Mouse (Mus musculus): ENCODE results near the gene Ddb1. TPM values are rescaled to one million over a fixed set of nuclear protein-coding genes. Genes with fewer than 3 reads are reported as not detected.

Gene Ddb1
- total and polyA plus RNA-seq, 2 experiments: 63.5 to 128 TPM

- H3K4me3 ChIP-seq (ENCODE audit: insufficient read depth, low read depth, low read length): peak overlapping the region; percentile 89
- peaks cover 33% of the 10 kb centered on the region for H3K36me3 ChIP-seq (ENCODE audit: control insufficient read depth, insufficient read depth, low read length)
- no peak for DNase-seq (ENCODE audit: extremely low read depth, low read depth, low spot score)
- TF ChIP-seq CTCF (IDR thresholded peaks at IDR 0.05; ENCODE audit: low read depth, low read length) (no peak), POLR2A (IDR thresholded peaks at IDR 0.05; ENCODE audit: extremely low read depth, insufficient read depth, low read length) (no peak)
- 15% methylated on average over 3 of the region's 3 CpGs for WGBS
- H3K9ac ChIP-seq (ENCODE audit: low read depth, low read length): peak overlapping the region; percentile 87
- peak overlapping the region; percentile 85 for H3K27ac ChIP-seq (replicated peaks; ENCODE audit: insufficient read depth, low read depth, low read length)
- H3K27me3 ChIP-seq (ENCODE audit: control insufficient read depth, insufficient read depth, low read length): no peaks in the 10 kb centered on the region
- H3K79me2 ChIP-seq (ENCODE audit: control insufficient read depth, insufficient read depth, low read length): peaks cover 28% of the 10 kb centered on the region; the same call in 1 of the 2 replicates
- peaks cover 19% of the 10 kb centered on the region for H3K4me1 ChIP-seq (ENCODE audit: control insufficient read depth, insufficient read depth, low read length)
Measured at GRCm38 (mm10) chr19:10604534-10604933, 593 bp upstream of the Ddb1 start.

GRCm38 (mm10) chr19:10605901-10606622 is 935 bp downstream of the Ddb1 start:
- no peaks in the 10 kb centered on the region for H3K27me3 ChIP-seq (ENCODE audit: control insufficient read depth, insufficient read depth, low read length)
- H3K79me2 ChIP-seq (ENCODE audit: control insufficient read depth, insufficient read depth, low read length): peaks cover 29% of the 10 kb centered on the region; the same call in 1 of the 2 replicates
- H3K9ac ChIP-seq (ENCODE audit: low read depth, low read length): peak overlapping the region; percentile 94
- H3K4me3 ChIP-seq (ENCODE audit: insufficient read depth, low read depth, low read length): peak overlapping the region; percentile 89
- TF ChIP-seq CTCF (IDR thresholded peaks at IDR 0.05; ENCODE audit: low read depth, low read length) (no peak), POLR2A (IDR thresholded peaks at IDR 0.05; ENCODE audit: extremely low read depth, insufficient read depth, low read length) (no peak)
- peak; percentile 46 for DNase-seq (ENCODE audit: extremely low read depth, low read depth, low spot score)
- peaks cover 37% of the 10 kb centered on the region for H3K36me3 ChIP-seq (ENCODE audit: control insufficient read depth, insufficient read depth, low read length)
- peaks cover 11% of the 10 kb centered on the region for H3K4me1 ChIP-seq (ENCODE audit: control insufficient read depth, insufficient read depth, low read length)
- peak overlapping the region; percentile 88 for H3K27ac ChIP-seq (replicated peaks; ENCODE audit: insufficient read depth, low read depth, low read length)
- 4% methylated on average over 20 of the region's 20 CpGs for WGBS

- peaks cover 20% of the 10 kb centered on the region; the same call in 1 of the 2 replicates for H3K79me2 ChIP-seq (ENCODE audit: control insufficient read depth, insufficient read depth, low read length)
- H3K9ac ChIP-seq (ENCODE audit: low read depth, low read length): no peak overlapping the region
- no peak for TF ChIP-seq CTCF (IDR thresholded peaks at IDR 0.05; ENCODE audit: low read depth, low read length)
- no peak for TF ChIP-seq POLR2A (IDR thresholded peaks at IDR 0.05; ENCODE audit: extremely low read depth, insufficient read depth, low read length)
- H3K27me3 ChIP-seq (ENCODE audit: control insufficient read depth, insufficient read depth, low read length): no peaks in the 10 kb centered on the region
- H3K36me3 ChIP-seq (ENCODE audit: control insufficient read depth, insufficient read depth, low read length): peaks cover 58% of the 10 kb centered on the region
- no peak for DNase-seq (ENCODE audit: extremely low read depth, low read depth, low spot score)
- H3K4me3 ChIP-seq (ENCODE audit: insufficient read depth, low read depth, low read length): no peak overlapping the region
- H3K4me1 ChIP-seq (ENCODE audit: control insufficient read depth, insufficient read depth, low read length): peaks cover 4% of the 10 kb centered on the region; the same call in 1 of the 2 replicates
- WGBS: 86% methylated on average over 5 of the region's 5 CpGs
- H3K27ac ChIP-seq (replicated peaks; ENCODE audit: insufficient read depth, low read depth, low read length): no peak overlapping the region
Measured at GRCm38 (mm10) chr19:10608573-10609240, 3.6 kb downstream of the Ddb1 start.

GRCm38 (mm10) chr19:10634106-10634871 is 29.2 kb downstream of the Ddb1 start, which contains the start of gene Vwce:
Vwce (plus strand) TSS chr19:10634213.
- Histone ChIP-seq H3K36me3 (ENCODE audit: control insufficient read depth, insufficient read depth, low read length) (peaks cover 11% of the 10 kb centered on the region; the same call in 1 of the 2 replicates), H3K27ac (replicated peaks; ENCODE audit: insufficient read depth, low read depth, low read length) (peak within 1 kb of the TSS; percentile 90), H3K79me2 (ENCODE audit: control insufficient read depth, insufficient read depth, low read length) (peaks cover 11% of the 10 kb centered on the region; the same call in 1 of the 2 replicates), H3K9ac (ENCODE audit: low read depth, low read length) (peak within 1 kb of the TSS; percentile 86), H3K4me3 (ENCODE audit: insufficient read depth, low read depth, low read length) (peak within 1 kb of the TSS; percentile 73), H3K27me3 (ENCODE audit: control insufficient read depth, insufficient read depth, low read length) (no peaks in the 10 kb centered on the region), H3K4me1 (ENCODE audit: control insufficient read depth, insufficient read depth, low read length) (peaks cover 12% of the 10 kb centered on the region)
- DNase-seq (ENCODE audit: extremely low read depth, low read depth, low spot score): peak; percentile 61
- WGBS: 2% methylated on average over 32 of the region's 32 CpGs
- peak; percentile 42; the same call in 1 of the 2 replicates for TF ChIP-seq POLR2A (IDR thresholded peaks at IDR 0.05; ENCODE audit: extremely low read depth, insufficient read depth, low read length)
- peak; percentile 60 for TF ChIP-seq CTCF (IDR thresholded peaks at IDR 0.05; ENCODE audit: low read depth, low read length)

GRCm38 (mm10) chr19:10634872-10635318 is 29.8 kb downstream of the Ddb1 start:
- Histone ChIP-seq H3K9ac (ENCODE audit: low read depth, low read length) (peak overlapping the region; percentile 86), H3K4me1 (ENCODE audit: control insufficient read depth, insufficient read depth, low read length) (peaks cover 12% of the 10 kb centered on the region), H3K36me3 (ENCODE audit: control insufficient read depth, insufficient read depth, low read length) (peaks cover 6% of the 10 kb centered on the region; the same call in 1 of the 2 replicates), H3K27ac (replicated peaks; ENCODE audit: insufficient read depth, low read depth, low read length) (peak overlapping the region; percentile 90), H3K27me3 (ENCODE audit: control insufficient read depth, insufficient read depth, low read length) (no peaks in the 10 kb centered on the region), H3K4me3 (ENCODE audit: insufficient read depth, low read depth, low read length) (peak overlapping the region; percentile 73), H3K79me2 (ENCODE audit: control insufficient read depth, insufficient read depth, low read length) (peaks cover 11% of the 10 kb centered on the region; the same call in 1 of the 2 replicates)
- TF ChIP-seq POLR2A (IDR thresholded peaks at IDR 0.05; ENCODE audit: extremely low read depth, insufficient read depth, low read length) (peak; percentile 44), CTCF (IDR thresholded peaks at IDR 0.05; ENCODE audit: low read depth, low read length) (no peak)
- DNase-seq (ENCODE audit: extremely low read depth, low read depth, low spot score): peak; percentile 86
- under 1% methylated on average over 21 of the region's 21 CpGs for WGBS
